18 mouse cellular contexts compared by ENCODE assay signal in genomic region chr3:68969091-68969590, GRCm38 (mm10).
"Had no signal": no experiment of that assay in that cellular context is flagged by ENCODE, and none has a peak within 500 bp of the region (broad histone marks: within the 10 kb centered on the region; RNA-seq: fewer than 3 reads in every experiment).

No protein-coding gene starts in this region.

- ATAC-seq: intestine, postnatal 0 days; liver, postnatal 0 days had no signal

- H3K9me3 ChIP-seq: lung, embryonic 15.5 days; neural tube, embryonic 12.5 days; stomach, embryonic 15.5 days had no signal

- H3K4me3 ChIP-seq: limb, embryonic 12.5 days; liver, embryonic 13.5 days; lung, embryonic 15.5 days; midbrain, embryonic 10.5 days; myocyte; neural tube, embryonic 12.5 days; stomach, embryonic 15.5 days had no signal

- DNase-seq: kidney, adult 8-10 months; kidney, postnatal 36 days; layer of hippocampus, adult 9-11 months; layer of hippocampus, postnatal 36 days; liver; liver, embryonic 13.5 days; liver, postnatal 0 days; lung, postnatal 14 days; midbrain, embryonic 14.5 days had no signal

- H3K9ac ChIP-seq: limb, embryonic 12.5 days; liver, embryonic 13.5 days; liver, postnatal 0 days; lung, embryonic 15.5 days; neural tube, embryonic 12.5 days; stomach, embryonic 15.5 days had no signal

- H3K4me2 ChIP-seq: limb, embryonic 12.5 days; liver, embryonic 13.5 days; lung, embryonic 15.5 days; neural tube, embryonic 12.5 days; stomach, embryonic 15.5 days had no signal

- H3K4me1 ChIP-seq: limb, embryonic 12.5 days; lung, embryonic 15.5 days; midbrain, embryonic 10.5 days; neural tube, embryonic 12.5 days; stomach, embryonic 15.5 days had no signal

- H3K27ac ChIP-seq: kidney, postnatal 0 days; limb, embryonic 12.5 days; liver, embryonic 13.5 days; lung, embryonic 15.5 days; macrophage; midbrain, embryonic 10.5 days; neural tube, embryonic 12.5 days; stomach, embryonic 15.5 days had no signal

- H3K27me3 ChIP-seq: limb, embryonic 12.5 days; liver, embryonic 13.5 days; lung, embryonic 15.5 days; neural tube, embryonic 12.5 days; stomach, embryonic 15.5 days had no signal
